Mouse (Mus musculus) right cerebral cortex, postnatal 14 days (tissue): ENCODE results near the gene Ccdc126.

Experiments
- DNase-seq: peaks from one replicate; pipeline ENCODE4 v3.0.0; 2022

The Ccdc126 gene

DNA sequence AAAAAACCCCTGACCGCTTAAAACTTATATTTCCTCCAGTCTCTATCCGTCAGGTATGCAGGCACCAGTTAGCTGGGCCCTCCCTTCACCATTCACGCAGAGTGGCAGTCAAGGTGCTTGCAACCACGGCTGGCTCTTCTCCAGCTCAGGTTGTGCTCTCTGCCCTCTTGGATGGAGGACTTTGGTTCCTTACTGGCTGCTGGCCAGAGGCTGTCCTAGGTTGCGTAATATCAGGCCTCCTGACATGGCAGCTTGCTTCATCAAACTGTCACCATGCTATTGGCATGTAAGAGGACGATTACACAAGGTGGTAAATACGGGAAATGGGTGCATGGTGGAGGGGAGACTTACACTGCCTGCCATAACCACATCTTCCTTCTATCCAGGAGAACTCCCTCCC is 30.8 kb downstream of the Ccdc126 start:
- no peak for DNase-seq

DNA sequence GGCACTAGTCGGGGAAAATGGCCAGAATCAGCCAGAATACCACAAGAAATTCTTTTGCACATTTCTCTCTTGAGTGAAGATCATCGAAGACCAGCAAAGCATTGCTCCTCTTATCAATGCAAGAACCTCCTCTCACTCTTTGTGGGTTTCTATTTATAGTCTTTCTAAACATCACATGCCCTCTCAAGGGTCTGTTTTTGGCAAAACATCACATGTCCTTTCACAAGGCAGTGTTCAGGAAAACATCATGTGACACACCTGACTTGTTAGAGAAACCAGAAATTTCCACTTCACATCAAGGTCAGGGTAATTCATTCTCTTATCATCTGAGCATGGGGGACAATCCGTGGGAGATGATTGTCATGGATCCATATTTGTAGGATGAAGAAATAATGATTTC is 35.5 kb downstream of the Ccdc126 start:
- DNase-seq: no peak

- no peak for DNase-seq
Measured at GRCm38 (mm10) chr6:49355171-49355570, 36.1 kb downstream of the Ccdc126 start.

- no peak for DNase-seq
Measured at GRCm38 (mm10) chr6:49360420-49360819, 41.3 kb downstream of the Ccdc126 start.

- peak; percentile 50 for DNase-seq
Measured at GRCm38 (mm10) chr6:49367159-49368054, 48.3 kb downstream of the Ccdc126 start, which contains the start of gene Fam221a. TSS of gene Fam221a (plus strand) at chr6:49367739.

- no peak for DNase-seq
Measured at GRCm38 (mm10) chr6:49368212-49368611, 49.1 kb downstream of the Ccdc126 start.

GRCm38 (mm10) chr6:49372705-49373104 is 53.6 kb downstream of the Ccdc126 start:
- no peak for DNase-seq

GRCm38 (mm10) chr6:49373943-49374342 is 54.9 kb downstream of the Ccdc126 start:
- DNase-seq: no peak

GRCm38 (mm10) chr6:49378328-49378727 is 59.3 kb downstream of the Ccdc126 start:
- no peak for DNase-seq
